Mouse (Mus musculus) G1E (cell line): ENCODE results near the gene Cpe. TPM values are rescaled to one million over a fixed set of nuclear protein-coding genes. Genes with fewer than 3 reads are reported as not detected.
A peak's percentile ranks its signal among the peaks of the same experiment; 100 is the strongest.

Source experiments
- ATAC-seq: 2 replicates; pipeline ENCODE4 v1.8.0; 2016; ENCODE audit warnings: mild to moderate bottlenecking; ENCODE audit not compliant: insufficient number of reproducible peaks, poor library complexity, low FRiP score, severe bottlenecking; ENCODE audit errors: extremely low read depth
- DNase-seq: peaks from one replicate; pipeline ENCODE4 v3.0.0; 2012; ENCODE audit warnings: low spot score
- H3K27me3 ChIP-seq: 2 replicates; pipeline ENCODE4 v1.6.1; 2012; ENCODE audit warnings: mild to moderate bottlenecking, low read length, inconsistent platforms; ENCODE audit not compliant: insufficient read depth
- H3K36me3 ChIP-seq: replicated peaks from 2 replicates; pipeline ENCODE3; 2012; ENCODE audit warnings: mild to moderate bottlenecking, inconsistent platforms
- H3K4me1 ChIP-seq: 2 replicates; pipeline ENCODE4 v1.6.1; 2012; ENCODE audit warnings: low read depth, low read length, inconsistent platforms, mixed read lengths; ENCODE audit not compliant: insufficient read depth
- H3K4me3 ChIP-seq: 2 replicates; pipeline ENCODE4 v1.5.1; 2012; ENCODE audit warnings: low read depth, mild to moderate bottlenecking, inconsistent platforms, low read length, moderate library complexity, mixed read lengths
- H3K9me3 ChIP-seq: replicated peaks from 2 replicates; pipeline ENCODE4 v1.6.1; 2012; ENCODE audit warnings: inconsistent platforms
- CTCF ChIP-seq: IDR thresholded peaks from 2 replicates; pipeline ENCODE4 v1.5.1; 2012; ENCODE audit warnings: low read depth, low read length, inconsistent platforms, mixed read lengths
- GATA1 ChIP-seq: IDR thresholded peaks from 2 replicates; pipeline ENCODE4 v1.6.1; 2012; ENCODE audit warnings: borderline replicate concordance, low read length, inconsistent platforms, mixed read lengths
- GATA2 ChIP-seq: IDR thresholded peaks from 2 replicates; pipeline ENCODE4 v1.6.1; 2012; ENCODE audit warnings: low read depth, low read length, inconsistent platforms, borderline replicate concordance
- POLR2AphosphoS5 ChIP-seq: IDR thresholded peaks from 2 replicates; pipeline ENCODE4 v1.6.1; 2012; ENCODE audit warnings: low read depth, low read length, inconsistent platforms; ENCODE audit not compliant: insufficient replicate concordance
- TAL1 ChIP-seq: conservative IDR thresholded peaks from 2 replicates; pipeline ENCODE4 v1.6.1; 2012; ENCODE audit warnings: low read depth, low read length, inconsistent platforms, mixed read lengths
- polyA plus RNA-seq: library from polyadenylated mRNA; stranded (reverse); fragments of >175 nt; gene quantifications from 2 replicates; pipeline ENCODE4 v1.2.3, GENCODE M21; 2012
- total RNA-seq, 2 experiments: library from RNA; stranded (forward) in 1 of 2; stranded (reverse) in 1 of 2; fragments of 200-1000 nt in 1 of 2; fragments of >200 nt in 1 of 2; fragmentation: Nextera tagmentation in 1 of 2; gene quantifications; 2 replicates each; pipeline ENCODE4 v1.2.3; 2014 to 2017

Gene Cpe
- total and polyA plus RNA-seq, 3 experiments: 0.11 TPM; not detected in 2

DNA sequence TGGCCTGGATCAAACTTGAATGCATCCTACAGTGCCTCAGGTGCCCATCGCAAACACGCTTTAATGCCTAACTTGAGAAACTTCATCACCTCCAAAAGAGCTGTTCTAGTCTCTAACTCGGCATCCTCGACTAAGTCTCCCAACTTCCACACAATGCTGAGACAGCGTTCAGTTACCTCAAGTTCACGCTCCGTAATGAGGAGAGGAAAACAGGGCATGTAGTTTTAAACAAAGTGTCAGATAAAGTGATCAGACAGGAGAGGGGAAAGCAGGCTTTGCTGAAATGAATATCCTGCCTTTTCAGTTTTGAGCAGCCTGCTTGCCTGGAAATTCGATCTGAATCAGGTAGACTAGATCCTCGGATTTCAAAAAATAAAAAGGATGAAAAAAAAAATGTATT is 39.7 kb upstream of the Cpe start:
- peaks cover 34% of the 10 kb centered on the region for H3K36me3 ChIP-seq
- H3K9me3 ChIP-seq: no peaks in the 10 kb centered on the region
- peaks cover 52% of the 10 kb centered on the region for H3K4me1 ChIP-seq
- H3K4me3 ChIP-seq: peak overlapping the region; percentile 93
- H3K27me3 ChIP-seq: no peaks in the 10 kb centered on the region
- DNase-seq: no peak
- no peak for ATAC-seq
- TF ChIP-seq CTCF (no peak), POLR2AphosphoS5 (no peak), GATA2 (no peak), TAL1 (no peak), GATA1 (no peak)

DNA sequence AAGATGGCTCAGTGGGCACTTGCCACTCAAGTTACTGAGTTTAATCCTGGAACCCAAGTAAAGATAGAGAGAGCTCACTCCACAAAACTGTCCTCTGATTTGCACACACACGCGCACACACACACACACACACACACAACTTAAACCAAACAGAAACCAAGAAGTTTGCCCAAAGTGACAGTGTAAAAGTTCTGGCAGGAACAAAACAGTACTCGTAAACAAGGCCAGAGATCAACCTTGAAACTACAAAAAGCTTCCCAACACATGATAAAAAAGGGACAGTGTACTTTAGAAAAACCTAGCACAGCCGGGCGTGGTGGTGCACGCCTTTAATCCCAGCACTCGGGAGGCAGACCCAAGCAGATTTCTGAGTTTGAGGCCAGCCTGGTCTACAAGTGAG is 35.3 kb upstream of the Cpe start:
- ATAC-seq (no peak), DNase-seq (no peak)
- TF ChIP-seq GATA1: no peak
- Histone ChIP-seq H3K4me3 (no peak overlapping the region), H3K27me3 (no peaks in the 10 kb centered on the region), H3K36me3 (peaks cover 76% of the 10 kb centered on the region), H3K9me3 (no peaks in the 10 kb centered on the region), H3K4me1 (peaks cover 66% of the 10 kb centered on the region)

DNA sequence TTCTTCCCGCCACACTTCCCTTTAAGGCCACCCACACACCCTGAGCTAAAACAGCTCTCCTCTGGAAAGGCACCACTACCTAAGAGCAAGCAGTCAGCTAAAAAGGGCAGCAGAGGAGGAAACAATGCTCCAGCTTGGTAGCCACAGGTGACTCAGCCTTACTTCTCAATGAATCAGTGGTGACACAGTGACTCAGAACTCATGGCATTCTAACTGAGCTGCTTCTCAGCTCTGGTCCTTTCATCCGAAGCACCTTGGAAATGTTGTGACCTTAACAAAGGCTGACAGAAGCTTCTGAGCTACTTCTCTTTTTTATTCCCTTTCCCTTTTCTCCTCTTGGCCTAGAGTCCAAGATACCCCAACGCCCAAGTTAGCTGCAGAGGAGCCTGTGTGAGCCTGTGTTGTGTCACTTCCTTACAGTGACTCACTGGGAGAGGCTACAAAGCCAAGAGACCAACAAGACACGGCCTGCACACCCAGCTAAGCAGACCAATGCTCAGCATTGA is 33.4 kb upstream of the Cpe start:
- Histone ChIP-seq H3K4me3 (no peak overlapping the region), H3K4me1 (peaks cover 61% of the 10 kb centered on the region), H3K27me3 (no peaks in the 10 kb centered on the region), H3K36me3 (peaks cover 91% of the 10 kb centered on the region), H3K9me3 (no peaks in the 10 kb centered on the region)
- TF ChIP-seq CTCF (no peak), GATA2 (no peak), GATA1 (no peak), TAL1 (no peak), POLR2AphosphoS5 (no peak)
- ATAC-seq: no peak
- DNase-seq: no peak

DNA sequence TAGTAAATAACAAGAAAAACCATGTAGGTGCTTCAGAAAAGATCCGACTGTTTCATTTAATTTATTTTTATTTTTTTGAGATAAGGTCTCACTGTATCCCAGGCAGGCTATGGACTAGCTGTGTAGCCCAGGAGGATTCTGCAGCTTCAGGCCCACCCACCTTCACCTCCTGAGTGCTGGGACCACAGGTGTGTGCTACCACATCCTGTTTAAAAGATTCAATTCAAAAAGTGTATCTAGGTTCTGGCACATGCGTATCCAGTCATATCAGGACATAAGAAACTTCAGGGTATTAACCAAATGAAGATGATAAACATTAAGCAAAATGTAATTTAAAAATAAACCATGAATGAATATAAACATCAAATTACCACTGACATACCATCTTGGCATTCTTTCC is 30.4 kb upstream of the Cpe start:
- TF ChIP-seq GATA2 (no peak), GATA1 (no peak), CTCF (no peak), TAL1 (no peak), POLR2AphosphoS5 (no peak)
- ATAC-seq (no peak), DNase-seq (no peak)
- peaks cover 93% of the 10 kb centered on the region for H3K36me3 ChIP-seq
- no peaks in the 10 kb centered on the region for H3K9me3 ChIP-seq
- H3K27me3 ChIP-seq: no peaks in the 10 kb centered on the region
- no peak overlapping the region for H3K4me3 ChIP-seq
- H3K4me1 ChIP-seq: peaks cover 43% of the 10 kb centered on the region

DNA sequence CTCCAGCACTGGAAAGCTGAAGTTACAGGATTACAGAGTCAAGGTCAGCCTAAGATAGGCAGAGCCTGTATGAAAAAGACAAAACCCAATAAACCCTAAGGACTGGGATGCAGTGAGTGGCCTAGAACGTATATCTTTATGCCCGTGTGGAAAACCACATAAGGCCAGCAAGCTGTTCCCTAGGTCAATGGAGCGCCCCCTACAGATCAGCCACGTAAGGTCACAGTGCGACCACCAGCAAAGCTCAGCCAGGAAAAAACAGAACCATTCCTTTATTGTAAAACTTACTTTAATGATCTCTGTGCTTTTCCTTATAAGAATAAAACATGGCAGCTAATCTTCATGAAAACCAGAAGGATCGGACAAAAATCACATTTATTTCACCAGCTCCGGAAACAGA is 25.0 kb upstream of the Cpe start:
- H3K36me3 ChIP-seq: peaks cover 72% of the 10 kb centered on the region
- ATAC-seq (no peak), DNase-seq (no peak)
- no peak for TF ChIP-seq POLR2AphosphoS5
- TF ChIP-seq GATA1: no peak
- no peak for TF ChIP-seq TAL1
- TF ChIP-seq CTCF: no peak
- no peak for TF ChIP-seq GATA2
- no peaks in the 10 kb centered on the region for H3K9me3 ChIP-seq
- no peaks in the 10 kb centered on the region for H3K27me3 ChIP-seq
- no peak overlapping the region for H3K4me3 ChIP-seq
- H3K4me1 ChIP-seq: peaks cover 11% of the 10 kb centered on the region

DNA sequence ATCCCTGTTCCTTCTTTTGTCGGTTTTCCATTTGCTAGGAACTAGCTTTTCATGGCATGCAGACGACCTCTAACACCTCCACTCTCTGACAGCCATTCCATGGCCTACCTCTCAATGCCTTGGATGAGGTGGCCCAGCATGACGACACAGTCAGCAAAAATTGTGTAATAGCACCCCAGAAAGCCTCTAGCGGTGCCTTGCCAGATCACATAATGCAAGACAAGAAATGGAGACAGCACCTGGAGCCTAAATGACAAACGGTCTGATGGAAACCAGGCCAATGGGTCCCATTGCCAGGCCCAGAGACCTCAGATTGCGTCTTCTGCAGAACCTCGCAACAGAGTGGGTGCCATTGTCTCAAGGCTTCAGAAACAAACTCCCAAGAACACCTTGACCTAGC is 19.6 kb upstream of the Cpe start:
- no peak for ATAC-seq
- no peak for DNase-seq
- no peak for TF ChIP-seq TAL1
- TF ChIP-seq GATA2: no peak
- TF ChIP-seq POLR2AphosphoS5: no peak
- no peak for TF ChIP-seq GATA1
- no peak for TF ChIP-seq CTCF
- H3K36me3 ChIP-seq: peaks cover 21% of the 10 kb centered on the region
- no peak overlapping the region for H3K4me3 ChIP-seq
- H3K27me3 ChIP-seq: no peaks in the 10 kb centered on the region
- no peaks in the 10 kb centered on the region for H3K9me3 ChIP-seq
- H3K4me1 ChIP-seq: no peaks in the 10 kb centered on the region

DNA sequence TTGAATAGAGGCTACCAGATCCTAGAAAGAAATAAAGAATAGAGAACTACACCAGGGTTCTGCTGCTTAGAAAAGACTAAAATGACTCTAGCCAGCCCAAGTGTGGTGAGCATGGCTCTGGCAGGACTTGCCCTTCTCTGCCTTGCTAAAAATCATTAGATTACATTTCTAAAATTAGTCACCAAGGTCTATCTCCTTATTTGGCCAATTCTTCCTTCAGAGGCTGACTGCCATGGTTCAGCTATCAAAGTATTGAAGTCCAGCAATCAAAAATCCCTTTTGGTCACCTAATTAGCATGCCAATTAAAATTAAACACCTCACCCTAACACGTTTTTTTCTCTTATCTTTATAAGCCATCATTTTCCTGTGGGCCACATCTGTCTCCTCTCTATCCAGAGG is 18.7 kb upstream of the Cpe start:
- ATAC-seq (no peak), DNase-seq (no peak)
- no peaks in the 10 kb centered on the region for H3K4me1 ChIP-seq
- H3K27me3 ChIP-seq: no peaks in the 10 kb centered on the region
- H3K9me3 ChIP-seq: no peaks in the 10 kb centered on the region
- TF ChIP-seq POLR2AphosphoS5: no peak
- no peak for TF ChIP-seq GATA1
- no peak overlapping the region for H3K4me3 ChIP-seq
- peaks cover 12% of the 10 kb centered on the region for H3K36me3 ChIP-seq
